Mouse (Mus musculus) liver, postnatal 0 days (tissue): ENCODE measurements at regions not wholly inside any gene's neighbourhood (a gene's known extent, or its start where the extent isn't known, plus 50 kb on each side); places are given as distances from the start of the nearest gene placed in this dataset.
A peak's percentile ranks its signal among the peaks of the same experiment; 100 is the strongest.

ENCODE experiments used
- ATAC-seq: fragments of 200-750 bp; cut with Nextera tagmentation; 2 replicates; pipeline ENCODE4 v1.8.0; 2017; ENCODE audit warnings: mild to moderate bottlenecking, moderate library complexity
- DNase-seq: peaks from one replicate; pipeline ENCODE4 v3.0.0-alpha.2; 2016
- H3K27ac ChIP-seq: fragments of 300-500 bp; sonication (generic); 2 replicates; pipeline ENCODE4 v1.5.1; 2014; ENCODE audit warnings: antibody characterized with exemption, moderate library complexity, mild to moderate bottlenecking, low read depth
- H3K27me3 ChIP-seq: fragments of 300-500 bp; sonication (generic); 2 replicates; pipeline ENCODE4 v1.6.1; 2014; ENCODE audit warnings: low read length, control low read depth, mixed read lengths; ENCODE audit not compliant: insufficient read depth
- H3K36me3 ChIP-seq: fragments of 300-500 bp; sonication (generic); replicated peaks from 2 replicates; pipeline ENCODE4 v1.6.1; 2014; ENCODE audit warnings: mild to moderate bottlenecking, control low read depth, low read length, moderate library complexity, mixed read lengths; ENCODE audit not compliant: insufficient read depth
- H3K4me1 ChIP-seq: fragments of 300-500 bp; sonication (generic); 2 replicates; pipeline ENCODE4 v1.6.1; 2014; ENCODE audit warnings: antibody characterized with exemption, mild to moderate bottlenecking, control low read depth; ENCODE audit not compliant: insufficient read depth
- H3K4me2 ChIP-seq: fragments of 300-500 bp; sonication (generic); 2 replicates; pipeline ENCODE4 v1.6.1; 2014; ENCODE audit warnings: low read depth, mild to moderate bottlenecking, low read length, moderate library complexity, mixed read lengths
- H3K4me3 ChIP-seq: fragments of 300-500 bp; sonication (generic); 2 replicates; pipeline ENCODE4 v1.5.1; 2014; ENCODE audit warnings: low read depth, low read length
- H3K9ac ChIP-seq: fragments of 300-500 bp; sonication (generic); replicated peaks from 2 replicates; pipeline ENCODE4 v1.6.1; 2014; ENCODE audit warnings: mild to moderate bottlenecking, moderate library complexity
- H3K9me3 ChIP-seq: fragments of 300-500 bp; sonication (generic); 2 replicates; pipeline ENCODE4 v1.6.1; 2016; ENCODE audit warnings: mild to moderate bottlenecking, control low read depth, low read length, mixed read lengths
- CTCF ChIP-seq: sonication (generic); IDR thresholded peaks from 2 replicates; pipeline ENCODE4 v1.5.1; 2016; ENCODE audit warnings: antibody characterized with exemption, low read depth
- EP300 ChIP-seq: IDR thresholded peaks from 2 replicates; pipeline ENCODE4 v1.6.1; 2016; ENCODE audit warnings: antibody characterized with exemption, low read depth, mild to moderate bottlenecking
- WGBS: fragments of 180-500 bp; shearing (Covaris S2); extraction: QIAGEN DNeasy Blood & Tissue Kit; methylation state at CpG from one replicate; pipeline ENCODE4 v1.1.7; 2014; ENCODE audit not compliant: insufficient replicate concordance; 5-methylcytosine and 5-hydroxymethylcytosine counted together

DNA sequence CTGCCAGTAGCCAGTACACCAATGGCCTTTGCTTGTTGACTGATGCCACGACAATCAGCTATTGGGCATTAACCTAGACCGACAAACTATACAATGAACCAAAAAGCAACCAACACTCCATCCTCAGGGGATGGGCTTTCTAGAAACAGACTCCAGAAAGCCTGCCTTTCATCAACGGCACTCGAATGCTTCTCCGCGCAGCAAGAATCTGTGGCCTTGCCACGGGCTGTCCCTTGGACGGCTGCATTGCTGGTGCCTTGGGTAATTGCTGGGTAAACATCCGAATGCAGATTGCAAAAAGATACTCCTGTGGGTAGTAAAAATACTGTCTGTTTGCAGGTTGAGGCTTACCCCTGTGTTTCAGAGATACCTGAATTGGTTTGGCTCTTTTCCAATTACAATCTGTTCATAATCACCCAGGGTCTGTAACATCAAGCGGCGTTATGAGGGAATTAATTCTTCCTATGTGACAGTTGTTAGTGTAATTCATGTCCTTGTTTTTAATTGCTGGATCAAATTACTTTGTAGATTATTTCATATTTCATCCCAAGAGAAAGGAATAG is 319.0 kb upstream of the Kif2a start:
- 77% methylated on average over 11 of the region's 11 CpGs for WGBS
- Histone ChIP-seq H3K4me3 (no peak overlapping the region), H3K4me2 (no peak overlapping the region), H3K36me3 (no peaks in the 10 kb centered on the region), H3K27me3 (no peaks in the 10 kb centered on the region), H3K9ac (no peak overlapping the region), H3K27ac (no peak overlapping the region), H3K4me1 (no peaks in the 10 kb centered on the region), H3K9me3 (no peaks in the 10 kb centered on the region)
- no peak for ATAC-seq
- no peak for DNase-seq
- TF ChIP-seq CTCF: no peak
- TF ChIP-seq EP300: no peak

DNA sequence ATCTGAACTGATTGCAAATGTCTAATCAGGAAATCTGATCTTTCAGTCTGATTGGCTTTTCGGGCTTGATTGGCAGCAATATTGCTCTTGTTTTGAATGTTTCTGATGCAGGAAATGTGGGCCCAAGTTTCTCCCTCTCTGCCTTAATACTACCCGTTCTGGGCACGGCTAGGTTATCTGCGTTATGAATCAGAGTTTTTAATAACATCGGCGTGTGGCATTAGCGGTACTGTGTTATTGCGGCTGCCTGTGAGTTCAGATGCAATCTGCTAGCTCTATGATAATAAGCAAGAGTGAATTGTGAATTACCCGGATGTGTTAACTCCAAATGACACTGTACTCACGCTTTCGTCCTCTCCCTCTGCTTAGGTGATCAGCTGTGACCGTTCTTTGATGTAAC is 316.2 kb upstream of the Kif2a start:
- WGBS: 79% methylated on average over 12 of the region's 12 CpGs
- DNase-seq (no peak), ATAC-seq (no peak)
- Histone ChIP-seq H3K4me1 (no peaks in the 10 kb centered on the region), H3K27me3 (no peaks in the 10 kb centered on the region), H3K4me2 (no peak overlapping the region), H3K9ac (no peak overlapping the region), H3K4me3 (no peak overlapping the region), H3K27ac (no peak overlapping the region), H3K36me3 (no peaks in the 10 kb centered on the region), H3K9me3 (no peaks in the 10 kb centered on the region)
- no peak for TF ChIP-seq EP300
- no peak for TF ChIP-seq CTCF

DNA sequence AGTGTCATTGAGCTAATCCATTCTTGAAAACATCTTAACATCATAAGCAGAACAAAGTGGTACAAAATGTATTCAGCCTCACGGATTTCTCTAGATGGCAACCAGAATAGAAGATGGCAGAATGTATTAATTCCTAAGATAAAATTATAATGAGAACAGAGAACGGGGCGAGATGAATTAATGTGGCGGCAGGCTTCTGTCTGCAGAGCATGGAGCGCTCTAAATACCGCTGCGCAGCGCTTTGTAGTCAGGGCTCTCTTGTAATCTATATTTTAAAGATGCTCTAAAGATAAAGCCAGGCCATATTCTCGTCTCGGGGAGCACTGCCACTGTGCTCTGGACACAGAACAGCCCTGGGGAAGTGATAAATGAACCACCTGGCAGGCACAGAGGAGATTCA is 315.2 kb upstream of the Kif2a start:
- Histone ChIP-seq H3K4me1 (no peaks in the 10 kb centered on the region), H3K27ac (no peak overlapping the region), H3K36me3 (no peaks in the 10 kb centered on the region), H3K4me3 (no peak overlapping the region), H3K27me3 (no peaks in the 10 kb centered on the region), H3K4me2 (no peak overlapping the region), H3K9ac (no peak overlapping the region), H3K9me3 (no peaks in the 10 kb centered on the region)
- WGBS: 77% methylated on average over 10 of the region's 10 CpGs
- no peak for TF ChIP-seq EP300
- no peak for TF ChIP-seq CTCF
- ATAC-seq (no peak), DNase-seq (no peak)

DNA sequence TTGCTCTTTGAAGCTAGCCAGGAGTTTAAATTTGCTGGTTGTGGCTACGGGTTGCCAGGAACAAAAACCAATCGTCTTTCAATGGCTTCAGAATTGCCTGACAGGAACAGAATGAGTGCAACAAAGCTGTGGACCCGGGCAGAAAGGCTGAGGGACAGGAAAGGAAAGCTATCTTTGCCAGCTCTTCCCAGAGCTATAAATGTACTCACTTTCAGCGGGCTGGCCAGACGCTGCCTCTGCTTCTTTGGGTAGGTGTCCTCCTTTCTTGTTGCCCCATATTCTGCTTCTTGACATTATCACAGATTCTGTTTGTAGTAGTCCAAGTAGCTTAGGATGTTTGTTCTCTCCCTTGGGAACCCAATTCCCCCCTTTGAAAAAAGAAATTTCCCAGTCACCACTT is 307.4 kb upstream of the Kif2a start:
- no peaks in the 10 kb centered on the region for H3K27me3 ChIP-seq
- WGBS: 67% methylated on average over 5 of the region's 5 CpGs
- no peaks in the 10 kb centered on the region for H3K36me3 ChIP-seq
- no peak for ATAC-seq
- H3K9ac ChIP-seq: no peak overlapping the region
- no peak overlapping the region for H3K4me2 ChIP-seq
- no peak for TF ChIP-seq EP300
- no peak for TF ChIP-seq CTCF
- no peak for DNase-seq
- no peak overlapping the region for H3K27ac ChIP-seq
- no peak overlapping the region for H3K4me3 ChIP-seq
- H3K4me1 ChIP-seq: no peaks in the 10 kb centered on the region
- no peaks in the 10 kb centered on the region for H3K9me3 ChIP-seq

DNA sequence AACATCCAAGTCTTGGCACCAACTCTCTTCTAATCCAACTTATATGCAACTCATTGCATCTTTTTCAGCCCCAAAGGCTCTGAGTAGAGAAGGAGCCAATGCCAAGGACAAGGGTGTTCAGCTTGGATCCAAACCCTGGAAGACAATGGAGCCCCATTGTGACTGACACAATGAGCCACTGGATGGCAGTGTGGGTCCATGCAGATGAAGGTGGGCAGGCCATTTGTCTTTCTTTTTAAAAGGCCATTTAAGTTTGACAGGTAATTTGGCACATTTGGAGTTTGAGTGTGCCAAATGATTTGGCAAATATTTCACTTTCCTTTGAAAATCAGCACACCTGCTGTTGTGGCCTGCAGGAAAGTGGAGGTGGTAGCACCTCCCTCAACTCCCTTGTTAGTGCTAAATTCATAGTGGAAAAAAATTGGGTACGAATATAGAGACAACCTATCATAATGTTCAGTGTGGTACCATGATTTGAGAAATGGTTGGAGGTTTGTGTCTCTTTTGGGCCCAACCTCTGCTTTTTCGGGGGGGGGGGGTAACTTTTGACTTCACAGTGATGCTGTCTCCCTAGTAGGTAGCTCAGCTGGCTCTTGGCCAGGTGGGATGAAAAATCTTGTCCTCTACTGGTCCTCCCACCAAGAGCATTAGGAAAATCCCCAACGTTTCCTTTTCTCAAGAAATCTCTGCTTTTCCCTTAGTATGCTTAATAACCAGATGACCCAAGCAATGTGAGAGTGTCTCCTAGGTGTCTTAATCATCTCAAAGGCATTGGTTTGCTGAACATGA is 304.0 kb upstream of the Kif2a start:
- no peaks in the 10 kb centered on the region for H3K27me3 ChIP-seq
- H3K9me3 ChIP-seq: no peaks in the 10 kb centered on the region
- ATAC-seq: no peak
- no peaks in the 10 kb centered on the region for H3K4me1 ChIP-seq
- TF ChIP-seq CTCF: peak; percentile 75
- no peak for TF ChIP-seq EP300
- no peak overlapping the region for H3K27ac ChIP-seq
- 45% methylated on average over 3 of the region's 3 CpGs for WGBS
- peak; percentile 31 for DNase-seq
- no peak overlapping the region for H3K4me3 ChIP-seq
- H3K36me3 ChIP-seq: no peaks in the 10 kb centered on the region
- no peak overlapping the region for H3K9ac ChIP-seq
- no peak overlapping the region for H3K4me2 ChIP-seq

DNA sequence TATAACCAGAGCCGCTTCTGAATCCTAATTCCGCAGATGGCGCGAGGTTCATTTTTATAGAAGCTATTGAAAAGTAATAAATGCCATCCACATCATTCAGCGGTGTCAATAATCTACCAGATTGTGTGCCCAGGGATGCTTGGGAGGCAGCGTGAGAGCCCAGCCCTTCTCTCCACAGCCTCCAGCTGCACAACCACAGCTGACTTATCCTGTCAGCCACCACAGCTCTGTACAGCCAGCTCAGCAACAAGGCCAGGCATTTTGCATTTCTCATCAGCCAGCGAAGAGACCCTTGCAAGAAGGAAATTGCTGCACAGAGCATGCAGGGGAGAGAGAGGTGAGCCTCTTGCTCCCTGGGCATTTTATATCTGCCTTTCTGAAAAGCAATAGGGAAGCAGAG is 292.8 kb upstream of the Kif2a start:
- Histone ChIP-seq H3K4me3 (no peak overlapping the region), H3K4me1 (no peaks in the 10 kb centered on the region), H3K9ac (no peak overlapping the region), H3K4me2 (no peak overlapping the region), H3K9me3 (no peaks in the 10 kb centered on the region), H3K27ac (no peak overlapping the region), H3K36me3 (no peaks in the 10 kb centered on the region), H3K27me3 (no peaks in the 10 kb centered on the region)
- ATAC-seq: no peak
- 84% methylated on average over 7 of the region's 7 CpGs for WGBS
- no peak for DNase-seq
- no peak for TF ChIP-seq CTCF
- no peak for TF ChIP-seq EP300
